Mouse (Mus musculus): ENCODE data around the gene Gm49321. TPM values are rescaled to one million over a fixed set of nuclear protein-coding genes. Genes with fewer than 3 reads are reported as not detected.

Gene Gm49321
- polyA plus RNA-seq, 1 experiment from 2014 or later: 15.2 TPM

GRCm38 (mm10) chr12:73907079-73907672 lies 30.3 kb upstream of the Gm49321 start:
- H3K9me3 ChIP-seq (replicated peaks): no peaks in the 10 kb centered on the region
- H3K9ac ChIP-seq: peak overlapping the region; percentile 60
- H3K27me3 ChIP-seq: no peaks in the 10 kb centered on the region
- H3K4me1 ChIP-seq: peaks cover 13% of the 10 kb centered on the region
- WGBS: 2% methylated on average over 18 of the region's 18 CpGs
- peak overlapping the region; percentile 99 for H3K27ac ChIP-seq
- no peaks in the 10 kb centered on the region for H3K36me3 ChIP-seq
- peak; percentile 89 for ATAC-seq (ENCODE audit: low FRiP score)
- peak overlapping the region; percentile 61 for H3K4me2 ChIP-seq (replicated peaks)
- H3K4me3 ChIP-seq: peak overlapping the region; percentile 95

- WGBS: under 1% methylated on average over 40 of the region's 51 CpGs
- ATAC-seq (ENCODE audit: low FRiP score): peak; percentile 99
Observed at GRCm38 (mm10) chr12:73907673-73908150, 29.7 kb upstream of the Gm49321 start.

GRCm38 (mm10) chr12:73908274-73909012 lies 29.0 kb upstream of the Gm49321 start:
- H3K4me3 ChIP-seq: peak overlapping the region; percentile 95
- H3K9me3 ChIP-seq (replicated peaks): no peaks in the 10 kb centered on the region
- peak overlapping the region; percentile 61 for H3K4me2 ChIP-seq (replicated peaks)
- no peaks in the 10 kb centered on the region for H3K27me3 ChIP-seq
- H3K27ac ChIP-seq: peak overlapping the region; percentile 99
- H3K9ac ChIP-seq: peak overlapping the region; percentile 97
- peaks cover 13% of the 10 kb centered on the region for H3K4me1 ChIP-seq
- no peaks in the 10 kb centered on the region for H3K36me3 ChIP-seq
- WGBS: under 1% methylated on average over 62 of the region's 76 CpGs
- ATAC-seq (ENCODE audit: low FRiP score): peak; percentile 78

More at GRCm38 (mm10) chr12:73907673-73908150, 29.7 kb upstream of the Gm49321 start:
- H3K27me3 ChIP-seq: no peaks in the 10 kb centered on the region
- peaks cover 13% of the 10 kb centered on the region for H3K4me1 ChIP-seq
- peak overlapping the region; percentile 99 for H3K27ac ChIP-seq
- H3K9me3 ChIP-seq (replicated peaks): no peaks in the 10 kb centered on the region
- H3K9ac ChIP-seq: peak overlapping the region; percentile 97
- H3K4me3 ChIP-seq: peak overlapping the region; percentile 95
- no peaks in the 10 kb centered on the region for H3K36me3 ChIP-seq
- H3K4me2 ChIP-seq (replicated peaks): peak overlapping the region; percentile 61

- H3K4me3 ChIP-seq: peak overlapping the region; percentile 95
- peak overlapping the region; percentile 61 for H3K4me2 ChIP-seq (replicated peaks)
- H3K9me3 ChIP-seq (replicated peaks): no peaks in the 10 kb centered on the region
- ATAC-seq (ENCODE audit: low FRiP score): no peak
- H3K27ac ChIP-seq: 0 out of 2 replicates have a peak overlapping the region, but pooled peaks have one; percentile 99
- H3K36me3 ChIP-seq: no peaks in the 10 kb centered on the region
- H3K9ac ChIP-seq: peak overlapping the region; percentile 97
- H3K27me3 ChIP-seq: no peaks in the 10 kb centered on the region
- H3K4me1 ChIP-seq: peaks cover 13% of the 10 kb centered on the region
- WGBS: 7% methylated on average over 6 of the region's 6 CpGs
Observed at GRCm38 (mm10) chr12:73909013-73909575, 28.4 kb upstream of the Gm49321 start.

GRCm38 (mm10) chr12:73918479-73918878 lies 19.0 kb upstream of the Gm49321 start:
- no peaks in the 10 kb centered on the region for H3K27me3 ChIP-seq
- no peak overlapping the region for H3K4me3 ChIP-seq
- no peaks in the 10 kb centered on the region for H3K4me1 ChIP-seq
- H3K4me2 ChIP-seq (replicated peaks): no peak overlapping the region
- WGBS: 95% methylated on average over 5 of the region's 5 CpGs
- no peaks in the 10 kb centered on the region for H3K9me3 ChIP-seq (replicated peaks)
- H3K36me3 ChIP-seq: no peaks in the 10 kb centered on the region
- ATAC-seq (ENCODE audit: low FRiP score): no peak
- H3K27ac ChIP-seq: no peak overlapping the region
- no peak overlapping the region for H3K9ac ChIP-seq

GRCm38 (mm10) chr12:73930266-73930665 lies 7.2 kb upstream of the Gm49321 start:
- Histone ChIP-seq H3K27me3 (no peaks in the 10 kb centered on the region), H3K4me1 (no peaks in the 10 kb centered on the region), H3K4me2 (replicated peaks) (no peak overlapping the region), H3K27ac (no peak overlapping the region), H3K4me3 (no peak overlapping the region), H3K9me3 (replicated peaks) (no peaks in the 10 kb centered on the region), H3K36me3 (peaks cover 50% of the 10 kb centered on the region), H3K9ac (no peak overlapping the region)
- WGBS: 87% methylated on average over 3 of the region's 3 CpGs
- ATAC-seq (ENCODE audit: low FRiP score): no peak

GRCm38 (mm10) chr12:73931274-73931673 lies 6.2 kb upstream of the Gm49321 start:
- no peak overlapping the region for H3K4me2 ChIP-seq (replicated peaks)
- WGBS: 53% methylated on average over 5 of the region's 5 CpGs
- H3K4me1 ChIP-seq: no peaks in the 10 kb centered on the region
- no peak for ATAC-seq (ENCODE audit: low FRiP score)
- no peaks in the 10 kb centered on the region for H3K27me3 ChIP-seq
- no peak overlapping the region for H3K27ac ChIP-seq
- no peak overlapping the region for H3K4me3 ChIP-seq
- peaks cover 55% of the 10 kb centered on the region for H3K36me3 ChIP-seq
- no peaks in the 10 kb centered on the region for H3K9me3 ChIP-seq (replicated peaks)
- H3K9ac ChIP-seq: no peak overlapping the region

GRCm38 (mm10) chr12:73934528-73934927 lies 2.9 kb upstream of the Gm49321 start:
- Histone ChIP-seq H3K4me1 (no peaks in the 10 kb centered on the region), H3K9me3 (replicated peaks) (no peaks in the 10 kb centered on the region), H3K4me3 (no peak overlapping the region), H3K36me3 (peaks cover 63% of the 10 kb centered on the region), H3K27ac (no peak overlapping the region), H3K27me3 (no peaks in the 10 kb centered on the region), H3K4me2 (replicated peaks) (no peak overlapping the region), H3K9ac (no peak overlapping the region)
- 88% methylated on average over 2 of the region's 2 CpGs for WGBS
- ATAC-seq (ENCODE audit: low FRiP score): no peak

GRCm38 (mm10) chr12:73939542-73939941 lies 2.1 kb downstream of the Gm49321 start:
- Histone ChIP-seq H3K4me3 (no peak overlapping the region), H3K4me1 (no peaks in the 10 kb centered on the region), H3K4me2 (replicated peaks) (no peak overlapping the region), H3K27me3 (no peaks in the 10 kb centered on the region), H3K27ac (no peak overlapping the region), H3K9me3 (replicated peaks) (no peaks in the 10 kb centered on the region), H3K9ac (no peak overlapping the region), H3K36me3 (peaks cover 60% of the 10 kb centered on the region)
- no peak for ATAC-seq (ENCODE audit: low FRiP score)
- 94% methylated on average over 6 of the region's 6 CpGs for WGBS

- H3K4me2 ChIP-seq (replicated peaks): no peak overlapping the region
- no peak overlapping the region for H3K9ac ChIP-seq
- WGBS: 85% methylated on average over 4 of the region's 4 CpGs
- peaks cover 9% of the 10 kb centered on the region; the same call in 1 of the 2 replicates for H3K27me3 ChIP-seq
- H3K9me3 ChIP-seq (replicated peaks): no peaks in the 10 kb centered on the region
- no peak overlapping the region for H3K27ac ChIP-seq
- ATAC-seq (ENCODE audit: low FRiP score): no peak
- peaks cover 14% of the 10 kb centered on the region for H3K36me3 ChIP-seq
- peaks cover 11% of the 10 kb centered on the region for H3K4me1 ChIP-seq
- H3K4me3 ChIP-seq: no peak overlapping the region
Observed at GRCm38 (mm10) chr12:73948415-73948814, 11.0 kb downstream of the Gm49321 start.

- peaks cover 9% of the 10 kb centered on the region; the same call in 1 of the 2 replicates for H3K27me3 ChIP-seq
- H3K36me3 ChIP-seq: peaks cover 8% of the 10 kb centered on the region
- H3K9me3 ChIP-seq (replicated peaks): no peaks in the 10 kb centered on the region
- H3K27ac ChIP-seq: peak overlapping the region; percentile 12; the same call in 1 of the 2 replicates
- H3K4me3 ChIP-seq: peak overlapping the region; percentile 36
- H3K4me1 ChIP-seq: peaks cover 11% of the 10 kb centered on the region
- peak overlapping the region; percentile 67 for H3K9ac ChIP-seq
- ATAC-seq (ENCODE audit: low FRiP score): peak; percentile 81
- WGBS: 5% methylated on average over 46 of the region's 46 CpGs
- H3K4me2 ChIP-seq (replicated peaks): peak overlapping the region; percentile 76
Observed at GRCm38 (mm10) chr12:73949318-73950058, 12.0 kb downstream of the Gm49321 start.

- H3K27me3 ChIP-seq: peaks cover 9% of the 10 kb centered on the region; the same call in 1 of the 2 replicates
- peaks cover 11% of the 10 kb centered on the region for H3K4me1 ChIP-seq
- H3K27ac ChIP-seq: no peak overlapping the region
- no peak; the same call in 1 of the 2 replicates for ATAC-seq (ENCODE audit: low FRiP score)
- H3K9ac ChIP-seq: peak overlapping the region; percentile 27; the same call in 1 of the 2 replicates
- H3K4me3 ChIP-seq: peak overlapping the region; percentile 26
- H3K9me3 ChIP-seq (replicated peaks): no peaks in the 10 kb centered on the region
- no peaks in the 10 kb centered on the region for H3K36me3 ChIP-seq
- peak overlapping the region; percentile 54 for H3K4me2 ChIP-seq (replicated peaks)
- 10% methylated on average over 15 of the region's 15 CpGs for WGBS
Observed at GRCm38 (mm10) chr12:73952879-73953278, 15.4 kb downstream of the Gm49321 start.

Data from hindbrain, embryonic 12.5 days (tissue).